Mouse (Mus musculus): ENCODE results near the gene Vapa.
"Not testable (repeated sequence)": the region's sequence is repeated elsewhere in the genome, so short reads cannot be mapped to it uniquely, and the experiment has no call there.

The Vapa gene

DNA sequence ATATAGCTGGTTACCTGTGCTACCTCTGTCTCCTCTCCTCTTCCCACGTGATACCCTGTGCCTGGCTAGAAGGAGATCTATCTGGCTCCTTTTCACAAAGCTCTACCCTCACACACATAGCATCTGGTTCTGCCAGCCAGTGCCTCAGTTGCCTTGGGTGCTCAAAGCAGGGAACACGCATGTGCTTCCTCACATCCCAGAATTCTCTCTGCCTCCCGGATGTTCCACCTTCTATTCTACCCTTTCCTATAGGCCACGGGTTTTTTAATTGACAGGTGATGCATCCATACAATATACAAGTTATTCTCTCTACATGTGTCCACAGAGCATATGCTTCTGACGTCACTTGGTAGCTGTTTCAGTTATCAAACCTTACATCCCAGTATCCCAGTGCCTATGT is 49.2 kb downstream of the Vapa start:
- no peak for DNase-seq (ENCODE audit: low spot score in 2 of 2)

DNA sequence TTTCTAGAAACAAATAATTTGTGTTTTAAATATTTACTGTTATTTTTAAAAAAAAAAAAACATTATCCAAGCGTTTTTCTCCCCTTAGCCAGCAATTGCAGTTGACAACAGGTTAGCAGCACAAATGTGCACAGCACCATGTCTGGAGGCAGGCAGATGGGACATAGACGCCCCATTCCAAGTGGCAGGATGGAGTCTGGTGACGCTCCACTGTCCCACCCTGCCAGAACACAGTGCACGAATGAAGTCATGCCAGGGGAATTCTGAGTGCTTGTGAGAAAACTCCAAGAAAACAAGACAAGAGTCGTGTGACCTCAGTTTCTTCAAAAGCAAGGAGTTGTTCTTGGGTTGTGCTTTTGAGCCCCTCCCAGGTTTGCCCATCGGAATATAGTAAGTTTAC is 50.0 kb downstream of the Vapa start:
- DNase-seq (ENCODE audit: low spot score in 2 of 2): no peak

DNA sequence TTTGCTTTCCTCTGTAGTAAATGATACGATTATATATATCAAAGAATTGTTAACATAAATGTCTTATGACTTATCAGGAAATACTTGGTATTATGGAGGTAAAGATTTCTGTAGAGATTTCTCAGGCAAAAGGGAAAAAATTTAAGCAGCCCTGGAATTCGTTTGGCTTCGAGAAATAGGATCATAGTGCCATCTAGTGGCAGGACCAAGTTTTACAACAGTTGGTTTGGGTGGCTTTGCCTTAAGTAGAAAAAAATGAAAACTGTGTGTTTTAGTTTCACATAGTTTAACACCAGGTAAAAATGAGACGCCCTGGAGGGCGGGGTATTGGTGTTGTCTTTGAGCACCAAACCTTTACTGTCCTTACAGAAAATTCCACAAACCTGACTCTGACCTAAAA is 50.6 kb downstream of the Vapa start:
- DNase-seq (ENCODE audit: low spot score in 2 of 2): peak; percentile 51 to 80

DNA sequence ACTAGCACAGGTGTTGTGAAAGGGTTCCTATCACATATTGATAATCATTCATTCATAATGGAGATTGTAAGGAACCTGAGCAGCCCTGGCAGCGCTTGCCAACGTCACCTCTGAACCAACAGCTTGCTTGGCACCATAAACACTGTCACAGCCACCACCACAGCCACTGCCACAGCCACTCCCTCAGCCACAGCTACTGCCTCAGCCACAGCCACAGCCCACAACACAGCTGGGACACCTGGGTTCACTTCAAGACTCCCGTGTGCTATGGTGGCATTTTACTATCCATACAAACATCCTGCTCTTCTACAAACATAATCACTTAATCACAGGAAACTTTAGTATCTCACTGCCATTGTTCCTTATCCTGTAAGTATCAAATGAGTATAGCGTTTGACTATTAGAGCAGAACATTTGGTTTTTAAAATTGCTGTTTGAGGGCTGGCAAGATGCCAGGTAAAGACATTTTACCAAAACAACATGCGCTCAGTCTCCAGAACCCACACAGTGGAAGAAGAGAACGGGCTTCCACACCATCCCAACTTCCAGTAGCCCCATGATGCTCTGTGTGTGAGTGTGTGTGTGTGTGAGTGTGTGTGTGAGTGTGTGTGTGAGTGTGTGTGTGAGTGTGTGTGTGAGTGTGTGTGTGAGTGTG is 51.9 kb downstream of the Vapa start:
- DNase-seq (ENCODE audit: low spot score in 2 of 2): no peak

DNA sequence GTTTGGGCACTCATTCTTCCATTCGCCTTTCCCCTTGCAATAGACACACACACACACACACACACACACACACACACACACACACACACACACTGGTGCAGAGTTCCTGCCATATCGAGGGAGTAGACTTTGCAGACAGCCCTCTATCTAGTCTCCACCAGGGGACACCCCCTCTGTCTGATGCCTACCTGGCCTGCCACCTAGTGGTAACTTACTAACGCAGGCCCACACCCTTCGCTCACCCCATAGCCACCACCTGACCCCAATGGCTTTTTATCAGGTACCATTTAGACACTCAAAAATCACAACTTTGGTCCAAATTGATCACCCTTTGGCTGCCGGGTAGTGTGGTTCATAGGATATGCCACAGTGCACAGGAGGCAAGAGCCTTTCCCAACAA is 54.1 kb downstream of the Vapa start:
- DNase-seq (ENCODE audit: low spot score in 2 of 2): peak; percentile 51 to 72

DNA sequence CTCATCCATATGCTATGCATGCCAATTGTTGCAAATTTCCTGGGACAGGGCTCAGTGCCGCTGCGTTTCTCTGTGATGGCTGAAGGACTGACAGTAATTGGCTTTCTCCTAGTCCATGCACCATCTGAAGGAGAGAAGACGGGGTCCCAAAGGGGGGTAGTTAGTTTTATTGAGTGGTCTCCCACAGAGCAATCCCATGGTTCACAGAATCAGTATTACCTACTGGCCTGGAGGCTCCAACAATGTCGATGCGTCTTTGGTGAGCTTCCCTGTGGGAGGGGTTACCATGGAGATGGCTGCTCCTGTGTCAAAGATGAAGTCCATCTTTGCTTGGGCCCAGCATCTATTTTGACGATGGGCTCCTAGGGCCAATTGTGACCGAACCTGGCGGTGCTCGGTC is 54.6 kb downstream of the Vapa start:
- DNase-seq (ENCODE audit: low spot score in 2 of 2): no peak

DNA sequence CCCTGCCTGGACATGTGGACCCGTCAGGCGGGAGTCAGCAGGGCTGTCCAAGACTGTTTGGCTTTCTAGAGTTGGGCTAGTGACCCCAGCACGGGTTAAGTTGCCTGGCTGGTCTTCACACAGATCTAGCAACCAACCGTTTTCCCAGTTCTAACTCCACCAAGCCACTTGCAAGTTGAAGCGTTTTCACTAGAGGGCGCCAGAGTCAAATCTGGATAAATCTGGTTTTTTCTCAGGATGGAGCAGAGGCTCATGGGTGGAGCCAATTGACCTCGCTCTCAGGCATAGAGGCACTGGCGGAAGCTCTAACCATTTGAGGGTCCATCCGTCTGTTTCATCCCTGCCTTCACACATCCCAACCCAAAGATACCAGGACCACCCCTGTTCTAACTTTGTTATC is 55.1 kb downstream of the Vapa start:
- DNase-seq (ENCODE audit: low spot score in 2 of 2): peak; percentile 65 to 85

DNA sequence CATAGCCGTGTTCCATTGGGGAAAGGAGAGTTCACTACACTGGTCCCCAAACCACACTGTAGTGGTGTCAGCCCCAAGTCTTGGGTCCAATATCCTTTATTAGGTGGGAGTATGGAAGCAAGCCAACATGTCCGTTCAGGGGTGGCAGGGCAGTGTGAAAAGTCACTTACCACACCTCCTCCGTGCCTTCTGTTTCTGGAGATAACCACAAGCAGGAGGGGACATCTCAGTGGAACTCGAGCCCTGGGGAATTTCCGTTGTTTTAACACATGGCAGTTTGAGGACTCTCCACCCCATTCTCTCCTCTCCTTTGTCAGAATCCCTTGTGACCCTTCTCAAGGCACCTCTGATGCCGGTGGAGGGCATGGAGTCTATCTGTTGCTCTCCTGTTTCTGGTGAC is 56.1 kb downstream of the Vapa start:
- DNase-seq (ENCODE audit: low spot score in 2 of 2): no peak

DNA sequence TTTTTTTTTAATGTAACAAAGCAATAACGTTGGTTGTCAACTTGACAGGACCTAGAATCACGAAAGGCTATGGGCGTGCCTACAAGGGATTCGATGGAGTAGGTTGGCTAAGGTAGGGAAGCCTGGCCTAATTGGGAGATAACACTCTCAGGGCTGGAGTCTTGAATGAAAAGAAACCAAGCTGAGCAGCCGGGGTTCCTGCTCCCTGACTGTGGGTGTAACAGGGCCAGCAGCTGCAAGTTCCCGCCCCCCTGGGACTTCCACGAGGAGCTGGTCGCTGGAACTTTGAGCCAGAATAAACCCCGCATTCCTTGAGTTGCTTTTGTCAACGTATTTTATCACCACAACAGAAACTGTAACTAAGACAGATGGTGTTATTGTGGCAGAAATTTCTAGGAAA is 56.6 kb downstream of the Vapa start:
- DNase-seq (ENCODE audit: low spot score in 2 of 2): no peak

DNA sequence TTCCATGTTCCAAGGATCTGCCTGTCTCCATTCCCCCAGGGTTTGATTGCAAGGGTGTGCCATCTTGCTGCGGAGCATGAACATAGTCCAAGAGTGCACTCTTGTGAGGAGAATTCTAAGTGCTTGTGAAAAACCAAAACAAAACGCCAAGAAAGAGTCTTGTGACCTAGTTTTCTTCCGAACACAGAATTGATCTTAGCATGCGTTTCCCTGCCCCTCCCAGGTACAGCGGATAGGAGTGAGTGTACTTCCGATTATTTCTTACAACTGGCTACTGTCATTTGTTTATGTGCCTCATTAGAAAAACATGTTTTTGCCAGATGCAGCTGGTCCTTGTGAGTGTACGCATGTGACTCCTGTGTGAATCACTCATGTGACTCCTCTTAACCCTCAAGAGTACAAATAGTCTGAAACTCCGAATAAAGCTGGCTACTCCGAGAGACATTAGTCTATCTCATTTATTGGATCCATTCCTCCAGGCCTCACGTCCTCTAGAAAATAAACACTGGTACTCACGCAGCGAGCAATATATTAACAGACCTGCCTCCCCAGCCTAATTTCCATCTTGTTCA is 60.8 kb downstream of the Vapa start:
- no peak for DNase-seq (ENCODE audit: low spot score in 2 of 2)

DNA sequence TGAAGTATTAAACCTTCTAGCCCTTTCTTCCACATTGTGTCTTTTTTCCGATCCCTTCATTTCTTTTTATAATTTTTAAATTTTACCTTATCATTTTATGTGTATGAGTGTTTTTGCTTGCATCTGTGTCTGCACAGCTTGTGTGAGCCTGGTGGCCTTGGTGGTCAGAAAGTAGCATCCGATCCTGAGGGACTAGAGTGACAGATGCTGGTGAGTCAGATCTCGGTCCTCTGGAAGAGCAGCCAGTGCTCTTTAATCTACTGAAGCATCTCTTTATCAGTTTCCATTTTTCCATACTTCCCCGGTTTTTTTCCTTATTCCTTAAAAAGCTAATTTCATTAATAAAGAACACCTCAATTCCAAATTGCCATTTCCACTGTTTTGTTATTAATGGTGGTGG is 63.0 kb downstream of the Vapa start:
- no peak for DNase-seq (ENCODE audit: low spot score in 2 of 2)

DNA sequence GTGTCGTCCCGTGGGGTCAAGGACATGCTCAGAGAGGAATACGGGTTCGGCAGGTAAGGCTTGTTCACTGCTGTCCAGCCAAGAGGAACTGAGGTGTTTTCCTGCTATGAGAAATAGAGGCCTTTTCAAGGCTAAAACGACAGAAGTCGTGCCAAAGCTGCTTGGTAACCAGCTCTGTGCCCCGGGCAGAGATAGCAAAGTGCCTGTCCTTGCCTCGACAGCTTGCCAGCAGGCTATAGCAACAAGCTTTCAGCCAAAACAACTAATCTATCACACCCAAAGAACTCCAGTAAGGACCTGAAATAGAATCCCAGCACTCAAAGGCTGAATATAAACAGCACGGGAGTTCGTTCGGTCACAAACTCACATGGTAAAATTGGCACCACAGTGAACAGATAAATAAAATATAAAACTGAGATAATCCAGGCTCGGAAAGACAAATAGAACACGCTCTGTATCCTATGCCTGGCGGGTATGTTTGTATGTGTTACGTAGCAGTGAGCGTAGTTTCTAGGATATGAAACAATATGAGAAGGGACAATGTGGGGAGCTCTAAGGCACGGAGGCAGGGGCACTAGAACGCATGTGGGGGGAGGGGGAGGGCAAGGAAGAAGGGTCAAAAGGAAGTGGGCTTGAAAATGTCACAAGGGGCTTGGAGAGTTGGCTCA is 64.5 kb downstream of the Vapa start:
- no peak for DNase-seq (ENCODE audit: low spot score in 2 of 2)

DNA sequence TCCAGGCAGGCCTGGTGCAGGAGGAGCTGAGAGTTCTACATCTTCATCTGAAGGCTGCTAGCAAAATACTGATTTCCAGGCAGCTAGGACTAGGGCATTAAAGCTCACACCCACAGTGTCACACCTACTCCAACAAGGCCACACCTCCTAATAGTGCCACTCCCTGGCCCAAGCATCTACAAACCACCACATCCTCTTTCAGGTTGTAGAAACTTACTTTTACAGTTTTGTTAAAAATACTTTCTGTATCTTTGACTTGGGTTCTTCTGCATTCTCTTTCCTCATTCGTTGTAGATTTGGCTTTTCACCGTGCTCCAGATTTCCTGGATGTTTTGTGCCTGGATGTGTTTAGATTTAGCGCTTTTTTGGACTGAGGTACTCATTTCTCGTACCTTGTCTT is 67.1 kb downstream of the Vapa start:
- not testable (repeated sequence) for DNase-seq (ENCODE audit: low spot score in 2 of 2)

DNA sequence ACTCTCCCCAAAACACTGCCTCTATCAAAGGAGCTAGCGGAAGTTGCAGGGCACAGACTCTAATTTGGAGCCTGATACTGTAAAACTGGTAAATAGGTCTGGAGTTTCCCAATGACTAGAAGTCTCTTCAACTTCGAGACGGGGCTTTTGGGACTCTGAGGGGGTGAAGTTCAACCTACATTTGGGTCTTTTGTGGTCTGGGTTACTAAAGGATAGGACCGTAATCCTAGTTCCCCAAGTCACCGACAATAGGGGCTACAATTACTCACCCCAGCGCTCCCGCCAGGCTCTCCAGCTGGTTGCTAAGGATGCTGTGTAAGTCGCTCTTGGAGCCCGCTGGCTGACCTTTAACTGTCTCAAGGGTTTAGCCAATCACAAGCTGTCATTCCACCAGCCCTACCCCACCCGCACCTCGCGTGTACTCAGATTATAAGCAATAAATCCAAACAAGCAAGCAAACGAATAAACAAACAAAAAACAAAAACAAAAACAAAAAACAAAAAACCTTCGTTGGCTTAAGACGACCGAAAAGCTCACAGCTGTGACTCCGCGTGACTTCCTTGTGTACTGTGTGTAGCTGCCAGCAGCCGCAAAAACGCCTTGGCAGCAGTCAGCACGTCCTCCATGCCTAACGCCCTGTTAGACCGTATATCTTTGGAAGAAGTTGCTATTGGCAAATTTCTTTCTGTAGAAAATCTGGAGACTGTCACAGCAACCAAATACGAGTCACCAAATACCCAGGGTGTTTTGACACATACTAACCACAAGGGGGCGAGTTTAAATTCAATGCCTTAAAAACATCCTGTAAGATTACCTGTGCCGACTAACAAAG is 72.7 kb downstream of the Vapa start, which contains the start of gene Tmem232:
TSS of gene Tmem232 (minus strand) at position 342 of the 832 bp plus-strand sequence.
- no peak for DNase-seq (ENCODE audit: low spot score in 2 of 2)

DNA sequence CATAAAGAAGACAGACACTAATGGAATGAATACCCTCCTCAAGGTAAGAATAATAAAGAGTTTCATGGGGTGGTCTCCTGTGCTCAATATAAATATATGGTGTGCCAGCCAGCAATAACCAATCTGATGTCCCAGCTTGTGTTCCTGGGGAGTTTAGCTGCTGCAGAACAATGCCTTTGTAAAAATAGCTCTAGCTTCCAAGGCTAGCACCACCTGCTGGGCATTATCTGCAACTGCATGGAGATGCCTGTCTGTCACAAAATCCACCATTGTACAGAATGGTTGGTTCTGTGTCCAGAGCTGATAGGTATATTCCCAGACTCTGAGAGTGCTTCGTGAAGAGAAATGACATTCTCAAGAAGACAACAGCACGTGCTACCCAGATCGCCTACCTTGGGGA is 77.2 kb downstream of the Vapa start:
- DNase-seq (ENCODE audit: low spot score in 2 of 2): peak; percentile 25 to 65

DNA sequence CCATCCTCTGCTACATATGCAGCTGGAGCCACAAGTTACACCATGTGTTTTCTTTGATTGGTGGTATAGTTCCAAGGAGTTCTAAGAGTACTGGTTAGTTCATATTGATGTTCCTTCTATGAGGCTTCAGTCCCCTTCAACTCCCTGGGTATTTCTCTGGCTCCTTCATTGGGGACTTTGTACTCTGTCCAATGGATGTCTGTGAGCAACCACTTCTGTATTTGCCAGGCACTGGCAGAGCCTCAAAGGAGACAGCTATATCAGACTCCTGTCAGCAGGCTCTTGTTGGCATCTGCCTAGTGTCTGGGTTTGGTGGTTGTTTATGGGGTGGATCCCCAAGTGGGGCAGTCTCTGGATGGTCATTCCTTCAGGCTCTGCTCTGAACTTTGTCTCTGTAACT is 81.0 kb downstream of the Vapa start:
- not testable (repeated sequence) for DNase-seq (ENCODE audit: low spot score in 2 of 2)
